Mouse (Mus musculus): ENCODE results near the gene 4930558K02Rik. TPM values are rescaled to one million over a fixed set of nuclear protein-coding genes. Genes with fewer than 3 reads are reported as not detected.

Gene 4930558K02Rik
- polyA plus RNA-seq, 1 experiment from 2014 or later, result not detected

GRCm38 (mm10) chr1:161907795-161908457, 71.5 kb downstream of the 4930558K02Rik start:
- no peaks in the 10 kb centered on the region for H3K27me3 ChIP-seq (replicated peaks)
- H3K4me2 ChIP-seq (replicated peaks), result no peak overlapping the region
- no peak overlapping the region for H3K4me3 ChIP-seq
- no peaks in the 10 kb centered on the region for H3K36me3 ChIP-seq
- ATAC-seq (ENCODE audit: low FRiP score, low read depth), result no peak
- no peak overlapping the region for H3K27ac ChIP-seq
- H3K9me3 ChIP-seq, result no peaks in the 10 kb centered on the region
- WGBS, result 50% methylated on average over 2 of the region's 2 CpGs
- no peaks in the 10 kb centered on the region for H3K4me1 ChIP-seq
- no peak overlapping the region for H3K9ac ChIP-seq

DNA sequence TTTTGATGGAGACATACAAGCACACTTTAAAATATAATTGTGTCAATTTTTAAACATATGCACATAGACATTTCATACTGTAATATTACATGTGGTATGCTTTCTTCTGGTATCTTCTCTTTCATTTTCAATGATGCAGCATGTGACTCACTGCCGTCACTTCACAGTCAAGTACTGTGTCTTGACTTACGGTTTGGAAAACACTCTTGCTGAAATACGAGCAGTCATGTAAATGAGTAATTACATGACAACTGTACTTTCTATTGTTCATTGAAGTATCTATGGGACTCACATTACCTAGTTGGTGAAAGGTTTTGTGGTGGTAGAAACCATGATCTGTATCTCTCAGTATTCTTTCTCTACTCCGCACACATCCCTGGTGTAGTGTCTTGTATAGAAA, 72.3 kb downstream of the 4930558K02Rik start:
- 89% methylated on average over 4 of the region's 4 CpGs for WGBS
- no peak overlapping the region for H3K4me2 ChIP-seq (replicated peaks)
- H3K9me3 ChIP-seq, result no peaks in the 10 kb centered on the region
- H3K4me3 ChIP-seq, result no peak overlapping the region
- no peaks in the 10 kb centered on the region for H3K27me3 ChIP-seq (replicated peaks)
- H3K36me3 ChIP-seq, result no peaks in the 10 kb centered on the region
- ATAC-seq (ENCODE audit: low FRiP score, low read depth), result no peak
- H3K9ac ChIP-seq, result no peak overlapping the region
- no peaks in the 10 kb centered on the region for H3K4me1 ChIP-seq
- no peak overlapping the region for H3K27ac ChIP-seq

DNA sequence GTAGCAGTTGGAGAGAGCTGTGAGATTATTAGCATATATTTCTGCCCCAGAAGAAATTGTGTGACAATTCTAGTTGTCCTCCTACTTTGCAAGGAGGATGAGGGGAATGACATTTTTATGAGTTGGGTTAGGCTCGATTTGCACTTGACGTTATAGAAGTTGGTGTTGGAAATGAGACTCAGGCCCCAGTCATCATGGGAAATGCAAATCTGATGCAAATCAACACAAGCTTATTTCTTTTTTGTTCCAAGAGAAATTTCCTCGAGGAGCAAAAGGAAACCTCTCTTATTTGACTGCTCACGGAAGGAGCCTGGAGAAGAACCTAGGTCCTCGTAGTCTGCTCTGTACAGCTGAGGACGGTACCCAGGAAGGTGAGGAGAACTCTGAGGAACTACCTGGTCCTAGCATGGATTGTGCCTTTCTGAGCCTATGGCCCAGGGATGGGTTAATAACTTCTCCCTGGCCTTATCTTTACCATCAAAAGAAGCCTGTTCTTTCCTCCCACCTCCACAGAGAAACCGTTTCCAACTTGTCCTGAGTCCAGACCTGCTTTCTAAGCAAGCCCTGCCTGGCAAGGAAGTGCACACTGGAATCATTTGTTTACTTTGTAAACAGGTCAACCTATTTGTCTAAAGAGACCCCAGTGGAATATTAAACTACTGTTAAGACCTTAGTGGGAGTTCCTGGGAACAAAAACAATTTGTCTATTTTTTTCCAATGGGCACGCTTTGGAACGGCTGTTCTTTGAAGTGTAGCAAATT, 76.6 kb downstream of the 4930558K02Rik start:
- WGBS, result 84% methylated on average over 9 of the region's 9 CpGs
- H3K4me3 ChIP-seq, result no peak overlapping the region
- H3K9me3 ChIP-seq, result no peaks in the 10 kb centered on the region
- H3K27ac ChIP-seq, result no peak overlapping the region
- ATAC-seq (ENCODE audit: low FRiP score, low read depth), result no peak
- no peaks in the 10 kb centered on the region for H3K4me1 ChIP-seq
- no peaks in the 10 kb centered on the region for H3K36me3 ChIP-seq
- H3K4me2 ChIP-seq (replicated peaks), result no peak overlapping the region
- H3K27me3 ChIP-seq (replicated peaks), result no peaks in the 10 kb centered on the region
- H3K9ac ChIP-seq, result no peak overlapping the region

- Histone ChIP-seq H3K4me3 (no peak overlapping the region), H3K9ac (no peak overlapping the region), H3K4me1 (no peaks in the 10 kb centered on the region), H3K36me3 (no peaks in the 10 kb centered on the region), H3K9me3 (no peaks in the 10 kb centered on the region), H3K27ac (no peak overlapping the region), H3K4me2 (replicated peaks) (no peak overlapping the region), H3K27me3 (replicated peaks) (no peaks in the 10 kb centered on the region)
- ATAC-seq (ENCODE audit: low FRiP score, low read depth), result no peak
- 56% methylated on average over 2 of the region's 2 CpGs for WGBS
These were observed 79.3 kb downstream of the 4930558K02Rik start for GRCm38 (mm10) chr1:161900129-161900528.

DNA sequence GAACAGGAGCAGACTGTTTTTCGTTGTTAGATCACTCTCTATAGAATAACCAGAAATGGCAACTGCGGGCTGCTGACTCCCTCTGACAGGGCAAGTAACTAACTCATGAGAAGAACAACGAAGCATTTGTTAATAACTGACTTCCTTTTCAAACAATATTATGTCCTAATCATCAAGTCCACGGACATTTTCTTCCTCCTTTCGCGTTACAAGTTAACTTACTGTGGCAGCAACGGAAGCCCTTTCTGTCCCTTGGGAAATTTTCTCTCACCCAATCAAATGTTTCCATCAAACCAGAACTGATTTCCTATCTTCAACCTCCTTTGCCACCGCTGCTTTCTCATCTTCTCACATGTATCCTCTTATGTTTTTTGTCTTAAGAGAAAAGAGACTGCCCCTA, 82.2 kb downstream of the 4930558K02Rik start:
- WGBS, result 86% methylated on average over 8 of the region's 8 CpGs
- ATAC-seq (ENCODE audit: low FRiP score, low read depth), result no peak

GRCm38 (mm10) chr1:161896130-161896529, 83.3 kb downstream of the 4930558K02Rik start:
- Histone ChIP-seq H3K9me3 (no peaks in the 10 kb centered on the region), H3K9ac (no peak overlapping the region), H3K27ac (no peak overlapping the region), H3K4me1 (no peaks in the 10 kb centered on the region), H3K36me3 (no peaks in the 10 kb centered on the region), H3K4me2 (replicated peaks) (no peak overlapping the region), H3K27me3 (replicated peaks) (no peaks in the 10 kb centered on the region), H3K4me3 (no peak overlapping the region)
- no peak for ATAC-seq (ENCODE audit: low FRiP score, low read depth)
- WGBS, result 82% methylated on average over 10 of the region's 10 CpGs

More for the DNA sequence above, 82.2 kb downstream of the 4930558K02Rik start:
- Histone ChIP-seq H3K36me3 (no peaks in the 10 kb centered on the region), H3K9ac (no peak overlapping the region), H3K4me3 (no peak overlapping the region), H3K27ac (no peak overlapping the region), H3K27me3 (replicated peaks) (no peaks in the 10 kb centered on the region), H3K9me3 (no peaks in the 10 kb centered on the region), H3K4me1 (no peaks in the 10 kb centered on the region), H3K4me2 (replicated peaks) (no peak overlapping the region)

- Histone ChIP-seq H3K9me3 (no peaks in the 10 kb centered on the region), H3K4me1 (no peaks in the 10 kb centered on the region), H3K4me3 (no peak overlapping the region), H3K4me2 (replicated peaks) (no peak overlapping the region), H3K27ac (no peak overlapping the region), H3K27me3 (replicated peaks) (no peaks in the 10 kb centered on the region), H3K36me3 (no peaks in the 10 kb centered on the region), H3K9ac (no peak overlapping the region)
- ATAC-seq (ENCODE audit: low FRiP score, low read depth), result no peak
- WGBS, result 95% methylated on average over 3 of the region's 3 CpGs
These were observed 84.4 kb downstream of the 4930558K02Rik start for GRCm38 (mm10) chr1:161895014-161895413.

DNA sequence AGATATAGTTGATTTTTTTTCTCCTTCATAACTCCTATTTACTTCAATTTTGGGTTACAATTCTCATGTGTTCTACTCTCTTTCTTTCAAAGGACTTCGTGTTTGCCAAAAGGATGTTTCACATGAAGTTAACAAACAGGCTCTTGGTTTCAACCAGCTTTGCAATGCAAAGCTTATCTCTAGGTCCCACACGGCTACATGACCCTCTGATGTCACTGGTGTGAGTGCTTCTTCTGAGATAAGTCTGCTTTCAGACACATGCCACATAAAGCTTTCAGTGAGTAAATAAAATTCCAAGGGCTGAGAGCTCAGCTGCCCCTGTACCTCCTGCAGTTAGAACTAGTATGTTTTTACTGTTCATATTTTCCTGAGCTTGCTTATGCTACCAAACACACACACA, 84.9 kb downstream of the 4930558K02Rik start:
- H3K9me3 ChIP-seq, result no peaks in the 10 kb centered on the region
- no peak overlapping the region for H3K4me3 ChIP-seq
- H3K4me2 ChIP-seq (replicated peaks), result no peak overlapping the region
- no peak overlapping the region for H3K27ac ChIP-seq
- no peak for ATAC-seq (ENCODE audit: low FRiP score, low read depth)
- WGBS, result 73% methylated on average over 2 of the region's 2 CpGs
- H3K36me3 ChIP-seq, result no peaks in the 10 kb centered on the region
- H3K27me3 ChIP-seq (replicated peaks), result no peaks in the 10 kb centered on the region
- no peak overlapping the region for H3K9ac ChIP-seq
- no peaks in the 10 kb centered on the region for H3K4me1 ChIP-seq

GRCm38 (mm10) chr1:161894126-161894525, 85.3 kb downstream of the 4930558K02Rik start:
- Histone ChIP-seq H3K9me3 (no peaks in the 10 kb centered on the region), H3K4me1 (no peaks in the 10 kb centered on the region), H3K27me3 (replicated peaks) (no peaks in the 10 kb centered on the region), H3K4me3 (no peak overlapping the region), H3K36me3 (no peaks in the 10 kb centered on the region), H3K27ac (no peak overlapping the region), H3K4me2 (replicated peaks) (no peak overlapping the region), H3K9ac (no peak overlapping the region)
- ATAC-seq (ENCODE audit: low FRiP score, low read depth), result no peak
- WGBS, result 82% methylated on average over 2 of the region's 2 CpGs

Other genes with a start within 250 kb of the 4930558K02Rik start
- gene Fasl, start 191.1 kb downstream of the 4930558K02Rik start, polyA plus RNA-seq (2016; fragmentation: Nextera tagmentation; extraction: Ambion mirVana), result 0.23 TPM in 1 of 2 replicates, not detected in the other
- gene Suco, start 103.0 kb downstream of the 4930558K02Rik start, polyA plus RNA-seq (2016; fragmentation: Nextera tagmentation; extraction: Ambion mirVana), result 28.7 and 39.6 TPM in 2 replicates
- 34.9 and 35.7 TPM in 2 replicates for gene Pigc, start 10.4 kb downstream of the 4930558K02Rik start, polyA plus RNA-seq (2016; fragmentation: Nextera tagmentation; extraction: Ambion mirVana)

All from neural tube, embryonic 12.5 days (tissue).